Mouse (Mus musculus) kidney, postnatal 0 days (tissue): Measurements from ENCODE around the gene Disp1. TPM values are rescaled to one million over a fixed set of nuclear protein-coding genes. Genes with fewer than 3 reads are reported as not detected.

Experiments used
- ATAC-seq: fragments of 200-750 bp; cut with Nextera tagmentation; replicated peaks from 2 replicates; pipeline ENCODE4 v1.8.0; 2017; ENCODE audit warnings: low read depth, moderate number of reproducible peaks, moderate TSS enrichment, moderate library complexity; ENCODE audit not compliant: low FRiP score
- DNase-seq: peaks from one replicate; pipeline ENCODE4 v3.0.0-alpha.2; 2016; ENCODE audit warnings: low spot score
- H3K27ac ChIP-seq: fragments of 300-500 bp; sonication (generic); 2 replicates; pipeline ENCODE4 v1.5.1; 2014; ENCODE audit warnings: mild to moderate bottlenecking
- H3K27me3 ChIP-seq: fragments of 300-500 bp; sonication (generic); 2 replicates; pipeline ENCODE4 v1.6.1; 2014; ENCODE audit warnings: low read length, mixed read lengths; ENCODE audit not compliant: insufficient read depth
- H3K36me3 ChIP-seq: fragments of 300-500 bp; sonication (generic); 2 replicates; pipeline ENCODE4 v1.6.1; 2014; ENCODE audit warnings: low read length, mixed read lengths; ENCODE audit not compliant: insufficient read depth
- H3K4me1 ChIP-seq: fragments of 300-500 bp; sonication (generic); replicated peaks from 2 replicates; pipeline ENCODE4 v1.6.1; 2014; ENCODE audit warnings: antibody characterized with exemption, low read length, mixed read lengths; ENCODE audit not compliant: insufficient read depth
- H3K4me2 ChIP-seq: fragments of 300-500 bp; sonication (generic); 2 replicates; pipeline ENCODE4 v1.6.1; 2014; ENCODE audit warnings: mild to moderate bottlenecking, low read length, moderate library complexity, mixed read lengths
- H3K4me3 ChIP-seq: fragments of 300-500 bp; sonication (generic); replicated peaks from 2 replicates; pipeline ENCODE4 v1.5.1; 2014; ENCODE audit warnings: low read depth, low read length
- H3K9ac ChIP-seq: fragments of 300-500 bp; sonication (generic); 2 replicates; pipeline ENCODE4 v1.6.1; 2014; ENCODE audit warnings: low read depth, low read length
- H3K9me3 ChIP-seq: fragments of 300-500 bp; sonication (generic); replicated peaks from 2 replicates; pipeline ENCODE4 v1.6.1; 2016; ENCODE audit warnings: low read length, inconsistent platforms, mixed read lengths
- CTCF ChIP-seq: IDR thresholded peaks from 2 replicates; pipeline ENCODE4 v1.5.1; 2016; ENCODE audit warnings: antibody characterized with exemption, low read depth, mild to moderate bottlenecking, moderate library complexity
- WGBS: fragments of 180-500 bp; shearing (Covaris S2); extraction: QIAGEN DNeasy Blood & Tissue Kit; methylation state at CpG from one replicate; pipeline ENCODE4 v1.1.7; 2014; 5-methylcytosine and 5-hydroxymethylcytosine counted together
- polyA plus RNA-seq: library from polyadenylated mRNA; unstranded; fragments of >200 nt; fragmentation: Nextera tagmentation; extraction: Ambion mirVana; gene quantifications from 2 replicates; pipeline ENCODE4 v1.2.1, GENCODE M21; 2015

Gene Disp1
- polyA plus RNA-seq, 1 experiment from 2014 or later, result 8.4 TPM

DNA sequence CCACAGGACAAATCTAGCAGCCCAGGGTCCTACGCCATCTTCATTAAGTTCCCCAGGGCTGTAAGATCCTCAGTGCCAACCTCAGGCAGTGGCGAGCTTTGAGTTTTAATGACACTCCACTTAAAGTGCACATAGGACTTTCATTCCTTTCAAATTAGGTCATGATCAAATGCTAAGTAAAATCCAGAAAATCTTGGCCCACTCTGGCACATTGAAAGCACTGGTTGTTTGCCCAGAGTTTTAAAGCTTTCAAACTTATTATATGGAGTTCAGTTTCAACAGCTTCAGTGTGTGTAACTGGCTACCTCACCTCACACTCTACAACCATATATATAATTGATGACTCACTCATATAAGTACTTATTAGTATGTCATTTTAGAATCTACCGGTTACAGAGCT lies 87.9 kb downstream of the Disp1 start:
- no peak overlapping the region for H3K4me2 ChIP-seq
- no peaks in the 10 kb centered on the region for H3K36me3 ChIP-seq
- no peaks in the 10 kb centered on the region for H3K9me3 ChIP-seq
- no peak overlapping the region for H3K9ac ChIP-seq
- TF ChIP-seq CTCF, result no peak
- no peak overlapping the region for H3K4me3 ChIP-seq
- ATAC-seq (no peak), DNase-seq (no peak)
- H3K4me1 ChIP-seq, result no peaks in the 10 kb centered on the region
- H3K27ac ChIP-seq, result no peak overlapping the region
- WGBS, result 77% methylated on average over 3 of the region's 3 CpGs
- H3K27me3 ChIP-seq, result no peaks in the 10 kb centered on the region

DNA sequence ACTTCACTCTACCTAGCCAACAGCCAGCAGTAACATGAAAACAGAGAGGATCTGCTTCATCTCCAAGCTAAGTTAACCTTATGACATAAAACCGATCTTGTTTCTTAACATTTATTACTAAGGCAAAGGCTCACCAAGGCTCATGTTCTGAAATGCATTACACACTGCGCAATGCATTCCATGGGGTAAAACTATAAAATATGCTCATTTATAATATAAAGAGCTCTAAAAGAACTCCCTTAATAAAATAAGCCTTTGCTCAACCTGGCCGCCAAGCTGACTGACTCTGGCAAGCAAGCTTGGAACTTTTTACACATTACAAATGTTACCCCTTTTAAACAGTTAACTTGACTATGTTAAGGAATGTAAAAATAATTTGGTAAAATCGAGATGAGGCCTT lies 94.1 kb downstream of the Disp1 start:
- no peaks in the 10 kb centered on the region for H3K27me3 ChIP-seq
- 70% methylated on average over 4 of the region's 4 CpGs for WGBS
- no peak for ATAC-seq
- H3K9ac ChIP-seq, result no peak overlapping the region
- H3K36me3 ChIP-seq, result no peaks in the 10 kb centered on the region
- H3K4me1 ChIP-seq, result no peaks in the 10 kb centered on the region
- H3K9me3 ChIP-seq, result no peaks in the 10 kb centered on the region
- no peak overlapping the region for H3K4me3 ChIP-seq
- DNase-seq, result no peak
- TF ChIP-seq CTCF, result no peak
- H3K4me2 ChIP-seq, result no peak overlapping the region
- H3K27ac ChIP-seq, result no peak overlapping the region

GRCm38 (mm10) chr1:183123725-183124124 lies 97.6 kb downstream of the Disp1 start:
- DNase-seq, result no peak
- Histone ChIP-seq H3K27ac (no peak overlapping the region), H3K36me3 (no peaks in the 10 kb centered on the region), H3K9me3 (no peaks in the 10 kb centered on the region), H3K4me3 (no peak overlapping the region), H3K9ac (no peak overlapping the region), H3K27me3 (no peaks in the 10 kb centered on the region), H3K4me1 (peaks cover 7% of the 10 kb centered on the region; the same call in 1 of the 2 replicates), H3K4me2 (no peak overlapping the region)
- 47% methylated on average over 3 of the region's 3 CpGs for WGBS
- ATAC-seq, result 0 out of 2 replicates have a peak, but pooled peaks have one; percentile 25
- no peak for TF ChIP-seq CTCF

- peak; percentile 64 for DNase-seq
- no peaks in the 10 kb centered on the region for H3K9me3 ChIP-seq
- 0 out of 2 replicates have a peak overlapping the region, but pooled peaks have one; percentile 2 for H3K4me3 ChIP-seq
- no peak overlapping the region for H3K27ac ChIP-seq
- H3K9ac ChIP-seq, result 0 out of 2 replicates have a peak overlapping the region, but pooled peaks have one; percentile 4
- H3K27me3 ChIP-seq, result no peaks in the 10 kb centered on the region
- H3K36me3 ChIP-seq, result no peaks in the 10 kb centered on the region
- TF ChIP-seq CTCF, result no peak
- peaks cover 14% of the 10 kb centered on the region for H3K4me1 ChIP-seq
- WGBS, result 39% methylated on average over 12 of the region's 12 CpGs
- H3K4me2 ChIP-seq, result peak overlapping the region; percentile 39
- ATAC-seq, result no peak
Observed at GRCm38 (mm10) chr1:183120341-183120923, 100.9 kb downstream of the Disp1 start.

DNA sequence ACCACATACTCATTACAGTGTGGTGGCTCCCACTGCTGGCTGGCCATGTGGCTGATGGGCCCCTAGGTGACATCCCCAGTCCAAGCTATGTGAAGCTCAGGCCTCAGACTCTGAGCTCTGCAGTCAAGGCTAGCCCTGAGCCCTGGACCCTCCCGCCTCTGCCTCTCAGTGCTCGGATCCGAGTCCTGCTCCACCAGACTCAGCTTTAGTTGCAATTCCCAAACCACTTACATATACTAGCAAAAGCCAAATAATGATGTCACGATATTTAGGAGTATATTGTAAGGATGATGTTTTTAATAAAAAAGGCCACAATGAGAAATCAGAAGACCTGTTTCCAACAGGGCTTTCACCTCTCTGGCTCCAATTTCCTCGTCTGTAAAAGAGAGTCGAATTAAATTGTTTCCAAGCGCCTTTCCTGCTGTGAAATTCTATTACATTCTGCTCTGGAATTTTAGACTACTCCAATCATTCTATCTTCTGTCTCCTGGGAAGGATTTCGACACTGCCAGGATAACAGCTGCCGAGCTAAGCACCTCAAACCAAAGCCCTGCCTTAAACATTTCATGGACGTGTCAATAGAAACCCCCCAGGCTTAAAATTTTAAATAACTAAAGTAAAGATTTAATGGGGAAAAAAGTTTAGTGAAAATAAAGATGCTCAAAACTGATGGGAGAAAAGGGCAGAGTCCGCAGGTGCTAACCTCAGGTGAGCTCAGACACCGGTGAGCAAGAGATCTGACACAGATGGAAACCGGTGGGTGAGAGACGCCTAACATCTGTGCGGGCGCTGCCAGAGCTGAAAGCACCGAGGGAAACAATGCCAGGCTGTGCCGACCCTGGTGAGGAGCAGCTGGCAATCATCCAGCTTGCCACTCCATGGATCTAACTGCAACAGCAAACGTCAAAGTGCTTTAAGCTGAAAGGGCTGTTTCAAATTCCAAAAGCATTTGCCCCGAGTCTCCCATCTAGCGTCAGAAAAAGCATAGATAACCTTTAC lies 103.2 kb downstream of the Disp1 start:
- 0 out of 2 replicates have a peak, but pooled peaks have one; percentile 10 for TF ChIP-seq CTCF
- DNase-seq (no peak), ATAC-seq (no peak)
- Histone ChIP-seq H3K4me1 (peaks cover 29% of the 10 kb centered on the region), H3K27me3 (no peaks in the 10 kb centered on the region), H3K36me3 (no peaks in the 10 kb centered on the region), H3K4me3 (no peak overlapping the region), H3K9ac (no peak overlapping the region), H3K9me3 (no peaks in the 10 kb centered on the region), H3K4me2 (no peak overlapping the region), H3K27ac (peak overlapping the region; percentile 36; the same call in 1 of the 2 replicates)
- 59% methylated on average over 21 of the region's 21 CpGs for WGBS

DNA sequence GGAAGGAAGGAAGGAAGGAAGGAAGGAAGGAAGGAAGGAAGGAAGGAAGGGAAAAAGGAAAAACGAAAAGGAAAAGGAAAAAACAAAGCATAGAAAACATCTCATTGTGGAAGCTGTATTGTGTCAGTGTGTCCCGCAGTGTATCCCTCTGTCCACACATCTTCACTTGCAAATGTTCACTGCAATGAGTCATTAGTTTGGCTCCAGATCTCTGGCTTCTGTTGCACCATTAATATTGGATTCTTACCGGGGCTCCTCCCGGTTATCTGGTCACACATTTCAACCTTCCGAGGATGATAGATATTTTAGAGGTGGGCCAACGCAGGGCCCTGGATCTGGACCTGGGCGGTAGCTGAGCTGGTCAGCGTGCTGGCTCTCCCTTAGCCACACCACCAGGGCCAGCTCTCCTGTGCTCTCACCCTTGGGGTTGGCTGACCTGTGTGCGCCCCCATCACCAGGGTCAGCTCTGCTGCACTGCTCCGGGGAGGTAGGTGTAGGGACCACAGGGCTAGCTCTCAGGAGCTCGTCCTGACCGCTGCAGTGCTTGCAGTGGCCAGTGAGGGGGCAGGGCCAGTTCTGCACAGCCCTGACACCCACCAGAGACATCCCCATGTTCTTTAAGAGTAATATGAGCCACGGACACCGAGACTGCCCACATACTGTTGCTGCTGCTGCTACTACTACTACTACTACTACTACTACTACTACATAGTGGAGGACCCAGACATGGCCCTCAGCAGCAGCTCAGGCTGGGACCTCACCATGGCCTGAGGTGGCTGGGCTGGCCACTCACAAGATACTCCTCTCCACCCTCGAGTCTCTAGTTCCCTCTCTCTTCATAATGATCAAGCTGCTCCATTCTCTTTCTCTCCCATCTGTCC lies 104.1 kb downstream of the Disp1 start:
- Histone ChIP-seq H3K36me3 (no peaks in the 10 kb centered on the region), H3K4me2 (no peak overlapping the region), H3K9ac (no peak overlapping the region), H3K4me3 (no peak overlapping the region), H3K27me3 (no peaks in the 10 kb centered on the region), H3K27ac (peak overlapping the region; percentile 36; the same call in 1 of the 2 replicates), H3K4me1 (peaks cover 34% of the 10 kb centered on the region), H3K9me3 (no peaks in the 10 kb centered on the region)
- WGBS, result 50% methylated on average over 15 of the region's 15 CpGs
- ATAC-seq (no peak; the same call in 1 of the 2 replicates), DNase-seq (no peak)
- TF ChIP-seq CTCF, result no peak
